Mouse (Mus musculus) intestine, postnatal 0 days (tissue): ENCODE data around the gene Rab3ip. TPM values are rescaled to one million over a fixed set of nuclear protein-coding genes. Genes with fewer than 3 reads are reported as not detected.

ENCODE experiments used
- ATAC-seq: fragments of 200-750 bp; cut with Nextera tagmentation; 2 replicates; pipeline ENCODE4 v1.8.0; 2017; ENCODE audit warnings: mild to moderate bottlenecking, moderate TSS enrichment, moderate library complexity
- H3K27ac ChIP-seq: fragments of 300-500 bp; sonication (generic); 2 replicates; pipeline ENCODE4 v1.5.1; 2014; ENCODE audit warnings: mild to moderate bottlenecking, low read depth, low read length, moderate library complexity
- H3K27me3 ChIP-seq: fragments of 300-500 bp; sonication (generic); replicated peaks from 2 replicates; pipeline ENCODE4 v1.6.1; 2014; ENCODE audit warnings: low read length, mixed read lengths; ENCODE audit not compliant: control insufficient read depth, insufficient read depth
- H3K36me3 ChIP-seq: fragments of 300-500 bp; sonication (generic); 2 replicates; pipeline ENCODE4 v1.6.1; 2014; ENCODE audit warnings: mild to moderate bottlenecking, moderate library complexity; ENCODE audit not compliant: control insufficient read depth, insufficient read depth
- H3K4me1 ChIP-seq: fragments of 300-500 bp; sonication (generic); replicated peaks from 2 replicates; pipeline ENCODE4 v1.6.1; 2014; ENCODE audit warnings: antibody characterized with exemption, low read length, mixed read lengths; ENCODE audit not compliant: control insufficient read depth, insufficient read depth
- H3K4me2 ChIP-seq: fragments of 300-500 bp; sonication (generic); replicated peaks from 2 replicates; pipeline ENCODE4 v1.6.1; 2014; ENCODE audit warnings: low read depth, mild to moderate bottlenecking, moderate library complexity
- H3K4me3 ChIP-seq: fragments of 300-500 bp; sonication (generic); 2 replicates; pipeline ENCODE4 v1.5.1; 2014; ENCODE audit warnings: low read depth, low read length
- H3K9ac ChIP-seq: fragments of 300-500 bp; sonication (generic); 2 replicates; pipeline ENCODE4 v1.6.1; 2014; ENCODE audit warnings: mild to moderate bottlenecking, low read depth, low read length
- H3K9me3 ChIP-seq: fragments of 300-500 bp; sonication (generic); 2 replicates; pipeline ENCODE4 v1.6.1; 2016; ENCODE audit warnings: mixed run types; ENCODE audit not compliant: control insufficient read depth
- CTCF ChIP-seq: sonication (generic); IDR thresholded peaks from 2 replicates; pipeline ENCODE4 v1.5.1; 2016; ENCODE audit warnings: low read depth, mild to moderate bottlenecking, control low read depth, antibody characterized with exemption, moderate library complexity
- WGBS: fragments of 180-500 bp; shearing (Covaris S2); extraction: QIAGEN DNeasy Blood & Tissue Kit; methylation state at CpG from one replicate; pipeline ENCODE4 v1.1.7; 2014; 5-methylcytosine and 5-hydroxymethylcytosine counted together
- polyA plus RNA-seq: library from polyadenylated mRNA; unstranded; fragments of >200 nt; fragmentation: Nextera tagmentation; extraction: Ambion mirVana; gene quantifications from 2 replicates; pipeline ENCODE4 v1.2.1, GENCODE M21; 2015

Rab3ip gene
- polyA plus RNA-seq = 20.9 and 21.9 TPM in 2 replicates

DNA sequence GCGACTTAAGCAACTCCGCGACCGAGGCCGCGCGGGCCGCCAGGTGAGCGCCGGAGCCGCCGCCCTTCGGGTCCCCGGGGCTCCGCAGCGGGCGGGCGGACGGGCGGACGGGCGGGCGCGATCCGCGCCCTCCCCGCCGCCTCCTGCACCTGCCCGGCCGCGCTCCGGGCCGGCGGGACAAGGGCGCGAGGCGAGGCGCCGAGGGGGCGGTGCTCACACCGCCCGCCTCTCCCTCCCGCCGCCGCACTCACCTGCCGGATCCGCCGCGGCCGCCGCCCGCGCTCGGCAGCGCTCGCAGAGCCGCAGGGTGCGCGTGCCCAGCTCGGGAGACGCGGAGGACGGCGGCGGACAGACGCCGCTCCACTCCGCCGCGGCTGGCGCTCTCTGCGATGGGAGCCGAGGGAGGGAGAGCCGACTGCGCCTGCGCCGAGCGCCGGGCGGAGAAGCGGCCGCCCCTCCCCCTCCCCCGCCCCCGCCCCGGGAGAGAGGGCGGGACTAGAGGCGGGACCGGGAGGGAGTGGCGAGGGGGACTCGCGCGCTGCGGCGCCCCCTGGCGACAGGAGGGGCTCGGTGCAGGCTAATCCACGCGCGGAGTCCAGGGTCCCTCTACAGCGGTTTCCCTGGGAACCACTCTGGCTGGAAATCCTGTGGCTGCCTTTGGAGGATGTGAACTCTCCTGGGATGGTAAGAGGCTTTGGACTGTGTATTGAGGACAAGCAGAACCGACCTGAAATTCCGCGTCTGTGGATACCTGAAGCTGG, at the start of gene Rab3ip:
TSS of gene Rab3ip (minus strand) at position 761 of the 761 bp plus-strand sequence.
- no peaks in the 10 kb centered on the region for H3K4me1 ChIP-seq
- no peaks in the 10 kb centered on the region for H3K36me3 ChIP-seq
- H3K9me3 ChIP-seq = peaks cover 4% of the 10 kb centered on the region; the same call in 1 of the 2 replicates
- WGBS = under 1% methylated on average over 84 of the region's 103 CpGs
- peak; percentile 89 for ATAC-seq
- peak within 1 kb of the TSS; percentile 92 for H3K4me2 ChIP-seq
- peak within 1 kb of the TSS; percentile 71 for H3K9ac ChIP-seq
- peak within 1 kb of the TSS; percentile 83 for H3K4me3 ChIP-seq
- peak within 1 kb of the TSS; percentile 93 for H3K27ac ChIP-seq
- peak; percentile 90 for TF ChIP-seq CTCF
- no peaks in the 10 kb centered on the region for H3K27me3 ChIP-seq

DNA sequence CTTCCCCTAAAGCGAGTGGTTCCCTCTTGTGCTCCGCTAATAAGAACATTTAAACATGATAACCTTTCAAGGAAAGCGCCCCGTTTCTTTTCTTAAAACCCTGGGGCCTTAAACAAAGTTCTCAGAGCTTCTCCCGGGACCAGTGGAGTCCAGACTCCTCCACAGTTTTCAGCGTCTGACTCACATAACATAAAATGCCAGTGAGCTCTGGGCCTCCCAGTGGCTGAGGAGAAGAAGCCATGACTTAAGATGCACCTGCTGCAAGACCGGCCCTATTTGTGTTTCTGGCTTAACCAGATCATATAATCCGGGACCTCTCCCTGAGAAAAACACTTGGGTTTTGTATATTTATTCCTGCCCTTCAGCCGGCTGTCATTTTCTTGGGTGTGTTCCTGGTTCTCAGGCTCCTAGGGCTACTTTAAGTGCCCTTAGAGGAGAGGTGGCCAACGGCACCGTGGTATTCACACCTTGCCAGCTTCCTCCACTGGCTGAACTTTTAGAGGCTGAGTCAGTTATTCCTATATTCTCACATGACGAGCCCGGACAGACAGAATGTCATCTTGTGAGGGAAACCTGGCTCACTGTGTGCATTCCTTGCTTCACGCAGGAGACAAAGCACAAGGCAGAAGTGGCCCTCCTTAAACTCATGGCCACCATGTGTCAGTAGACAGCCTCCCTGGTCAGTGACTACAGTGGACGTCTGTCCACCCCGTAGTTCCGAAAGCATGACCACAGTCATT, 48.3 kb upstream of the Rab3ip start:
- Histone ChIP-seq H3K4me2 (no peak overlapping the region), H3K27me3 (no peaks in the 10 kb centered on the region), H3K9ac (no peak overlapping the region), H3K36me3 (no peaks in the 10 kb centered on the region), H3K27ac (no peak overlapping the region), H3K9me3 (no peaks in the 10 kb centered on the region), H3K4me3 (no peak overlapping the region), H3K4me1 (peaks cover 6% of the 10 kb centered on the region; the same call in 1 of the 2 replicates)
- no peak for ATAC-seq
- WGBS = 65% methylated on average over 17 of the region's 17 CpGs
- 0 out of 2 replicates have a peak, but pooled peaks have one; percentile 7 for TF ChIP-seq CTCF

DNA sequence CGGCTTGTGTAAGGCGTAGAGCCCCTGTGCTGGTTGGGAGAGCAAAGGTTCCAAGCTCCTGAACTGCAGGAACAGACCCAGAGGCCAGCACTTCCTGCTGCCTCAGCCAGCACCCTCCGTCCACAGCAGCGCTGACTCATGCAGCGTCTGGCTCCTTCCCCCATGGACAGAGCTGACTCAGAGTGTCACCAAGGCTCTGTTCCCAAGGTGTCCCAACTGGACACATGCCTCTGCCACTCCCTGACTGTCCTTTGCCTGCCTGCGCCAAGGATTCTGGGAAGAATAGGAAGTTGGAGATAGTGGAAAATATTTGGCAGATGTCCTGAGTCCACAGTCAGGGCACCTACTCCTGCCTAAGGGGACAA, 45.6 kb upstream of the Rab3ip start:
- no peaks in the 10 kb centered on the region for H3K9me3 ChIP-seq
- no peaks in the 10 kb centered on the region for H3K36me3 ChIP-seq
- H3K4me2 ChIP-seq = 0 out of 2 replicates have a peak overlapping the region, but pooled peaks have one; percentile 30
- ATAC-seq = peak; percentile 97
- no peak for TF ChIP-seq CTCF
- peak overlapping the region; percentile 60 for H3K27ac ChIP-seq
- H3K27me3 ChIP-seq = no peaks in the 10 kb centered on the region
- WGBS = 12% methylated on average over 6 of the region's 6 CpGs
- H3K9ac ChIP-seq = no peak overlapping the region
- no peak overlapping the region for H3K4me3 ChIP-seq
- peaks cover 6% of the 10 kb centered on the region; the same call in 1 of the 2 replicates for H3K4me1 ChIP-seq

DNA sequence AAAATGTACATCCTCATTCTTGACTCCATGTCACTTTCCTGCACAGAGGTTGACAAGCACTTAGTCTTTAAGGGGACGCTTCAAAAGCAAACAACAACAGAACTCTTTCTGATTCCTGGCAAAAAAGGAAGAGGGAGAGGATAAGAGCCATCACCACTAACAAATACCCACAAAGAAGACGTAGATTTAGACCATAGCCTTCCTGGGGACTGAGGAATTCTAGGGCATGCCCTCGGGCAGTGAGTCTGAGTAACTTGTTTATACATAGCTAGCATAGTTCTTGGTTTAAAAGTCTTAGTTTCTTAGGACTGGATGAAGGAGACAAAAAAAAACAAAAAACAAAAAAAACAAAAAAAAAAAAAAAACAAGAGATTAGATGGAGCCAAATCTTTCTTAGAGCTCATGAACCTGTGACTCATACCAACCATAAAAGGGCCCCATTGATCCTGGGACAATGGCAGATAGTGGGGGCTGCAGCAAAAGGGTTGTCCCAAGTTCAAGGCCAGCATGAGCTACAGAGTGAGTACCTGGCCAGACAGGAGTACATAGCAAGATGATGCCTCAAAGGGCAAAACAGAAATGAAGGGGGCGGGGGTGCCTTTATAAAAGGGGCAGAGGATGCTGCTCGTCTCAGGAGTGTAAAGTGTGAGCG, 45.1 kb upstream of the Rab3ip start:
- peak overlapping the region; percentile 30; the same call in 1 of the 2 replicates for H3K4me2 ChIP-seq
- peak overlapping the region; percentile 60 for H3K27ac ChIP-seq
- peak; percentile 74 for ATAC-seq
- H3K9ac ChIP-seq = no peak overlapping the region
- H3K4me3 ChIP-seq = no peak overlapping the region
- H3K9me3 ChIP-seq = no peaks in the 10 kb centered on the region
- H3K27me3 ChIP-seq = no peaks in the 10 kb centered on the region
- 47% methylated on average over 6 of the region's 6 CpGs for WGBS
- TF ChIP-seq CTCF = no peak
- H3K4me1 ChIP-seq = peaks cover 6% of the 10 kb centered on the region; the same call in 1 of the 2 replicates
- no peaks in the 10 kb centered on the region for H3K36me3 ChIP-seq

DNA sequence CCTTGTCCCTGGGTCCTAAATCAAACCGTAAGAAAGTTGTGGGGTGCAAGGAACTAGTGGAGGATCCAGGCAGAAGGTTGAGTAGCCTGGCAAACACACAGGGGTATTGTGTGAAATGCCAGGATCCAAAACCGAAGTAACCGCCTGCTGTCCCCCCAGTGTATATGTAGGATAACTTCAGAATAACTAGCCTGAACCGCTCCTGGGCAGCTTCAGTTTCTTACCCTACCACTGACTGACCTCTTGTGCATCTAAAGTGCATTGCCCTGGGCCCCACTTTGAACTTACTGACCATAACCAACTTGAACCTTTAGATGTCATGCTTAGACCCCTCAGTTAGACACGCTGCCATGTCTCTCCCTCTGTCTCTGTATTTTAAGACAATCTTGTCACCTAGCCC, 44.6 kb upstream of the Rab3ip start:
- no peaks in the 10 kb centered on the region for H3K36me3 ChIP-seq
- H3K4me2 ChIP-seq = no peak overlapping the region
- no peak overlapping the region for H3K4me3 ChIP-seq
- no peaks in the 10 kb centered on the region for H3K9me3 ChIP-seq
- ATAC-seq = no peak
- H3K27me3 ChIP-seq = no peaks in the 10 kb centered on the region
- H3K9ac ChIP-seq = no peak overlapping the region
- H3K4me1 ChIP-seq = peaks cover 6% of the 10 kb centered on the region; the same call in 1 of the 2 replicates
- H3K27ac ChIP-seq = no peak overlapping the region
- WGBS = 86% methylated on average over 5 of the region's 5 CpGs
- TF ChIP-seq CTCF = no peak

DNA sequence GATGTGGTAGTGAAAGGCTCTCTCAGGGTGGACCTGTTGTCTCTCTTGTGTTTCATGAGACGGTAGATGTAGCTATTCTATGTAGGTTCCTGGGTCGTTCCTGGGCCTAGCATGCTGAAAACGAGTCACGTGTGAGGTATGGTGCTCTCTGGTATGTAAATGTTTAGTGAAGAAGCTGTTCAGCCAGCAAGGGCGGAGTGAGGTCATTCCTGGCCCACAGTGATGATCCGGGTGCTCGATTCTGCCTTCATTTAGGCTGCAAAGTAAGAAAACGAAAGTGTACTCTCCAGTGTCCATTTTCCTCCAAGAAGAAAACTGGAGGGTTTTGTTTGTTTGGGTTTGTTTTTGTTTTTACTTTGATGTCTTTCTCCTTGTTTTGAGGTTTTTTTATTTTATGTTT, 43.4 kb upstream of the Rab3ip start:
- 60% methylated on average over 8 of the region's 8 CpGs for WGBS
- no peak overlapping the region for H3K27ac ChIP-seq
- H3K36me3 ChIP-seq = no peaks in the 10 kb centered on the region
- H3K9ac ChIP-seq = no peak overlapping the region
- TF ChIP-seq CTCF = no peak
- no peak overlapping the region for H3K4me3 ChIP-seq
- H3K27me3 ChIP-seq = no peaks in the 10 kb centered on the region
- H3K9me3 ChIP-seq = no peaks in the 10 kb centered on the region
- no peak for ATAC-seq
- H3K4me2 ChIP-seq = no peak overlapping the region
- H3K4me1 ChIP-seq = peaks cover 6% of the 10 kb centered on the region; the same call in 1 of the 2 replicates
